Mouse (Mus musculus): ENCODE results near the gene Dner. TPM values are rescaled to one million over a fixed set of nuclear protein-coding genes. Genes with fewer than 3 reads are reported as not detected.

The Dner gene
- polyA plus RNA-seq, 1 experiment from 2014 or later: 0.99 TPM

DNA sequence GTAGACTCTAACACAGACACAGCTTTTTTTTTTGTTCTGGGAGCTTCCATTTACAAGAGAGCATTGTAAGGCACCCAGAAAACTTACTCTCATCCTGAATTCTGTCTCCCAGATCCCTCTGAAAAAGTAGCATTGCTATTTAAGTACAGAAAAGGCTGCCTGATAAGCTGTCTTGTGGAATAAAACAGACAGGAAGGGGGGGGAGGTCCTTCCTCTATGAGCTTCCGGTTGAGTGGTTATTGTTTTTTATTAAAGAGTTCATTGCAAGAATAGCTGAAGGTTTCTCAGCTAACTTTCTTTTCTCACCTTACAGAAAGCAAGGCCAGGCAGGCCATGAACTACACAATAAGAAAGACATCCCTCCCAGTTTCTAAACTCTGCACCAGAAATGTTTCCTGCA lies 77.9 kb downstream of the Dner start:
- H3K4me3 ChIP-seq (ENCODE audit: low read depth, low read length): no peak overlapping the region
- H3K9ac ChIP-seq (ENCODE audit: low read depth, low read length): no peak overlapping the region
- peaks cover 8% of the 10 kb centered on the region for H3K4me1 ChIP-seq (ENCODE audit: control insufficient read depth, insufficient read depth, low read length)
- ATAC-seq (replicated peaks; ENCODE audit: insufficient number of reproducible peaks, low FRiP score, low TSS enrichment): no peak
- H3K9me3 ChIP-seq (replicated peaks; ENCODE audit: control insufficient read depth, low read length): no peaks in the 10 kb centered on the region
- H3K27me3 ChIP-seq (ENCODE audit: control insufficient read depth, insufficient read depth, low read length): no peaks in the 10 kb centered on the region
- no peak overlapping the region for H3K4me2 ChIP-seq
- 58% methylated on average over 1 of the region's 1 CpGs for WGBS (ENCODE audit: insufficient replicate concordance)
- H3K27ac ChIP-seq (ENCODE audit: low read depth, low read length): no peak overlapping the region
- no peaks in the 10 kb centered on the region for H3K36me3 ChIP-seq (ENCODE audit: control insufficient read depth, insufficient read depth, low read length)

- Histone ChIP-seq H3K9ac (ENCODE audit: low read depth, low read length) (no peak overlapping the region), H3K4me3 (ENCODE audit: low read depth, low read length) (no peak overlapping the region), H3K9me3 (replicated peaks; ENCODE audit: control insufficient read depth, low read length) (no peaks in the 10 kb centered on the region), H3K27ac (ENCODE audit: low read depth, low read length) (no peak overlapping the region), H3K36me3 (ENCODE audit: control insufficient read depth, insufficient read depth, low read length) (no peaks in the 10 kb centered on the region), H3K27me3 (ENCODE audit: control insufficient read depth, insufficient read depth, low read length) (no peaks in the 10 kb centered on the region), H3K4me1 (ENCODE audit: control insufficient read depth, insufficient read depth, low read length) (peaks cover 6% of the 10 kb centered on the region), H3K4me2 (no peak overlapping the region)
- no peak for ATAC-seq (replicated peaks; ENCODE audit: insufficient number of reproducible peaks, low FRiP score, low TSS enrichment)
Observed at GRCm38 (mm10) chr1:84616133-84616532, 79.9 kb downstream of the Dner start.

- Histone ChIP-seq H3K27me3 (ENCODE audit: control insufficient read depth, insufficient read depth, low read length) (no peaks in the 10 kb centered on the region), H3K27ac (ENCODE audit: low read depth, low read length) (no peak overlapping the region), H3K36me3 (ENCODE audit: control insufficient read depth, insufficient read depth, low read length) (no peaks in the 10 kb centered on the region), H3K4me3 (ENCODE audit: low read depth, low read length) (no peak overlapping the region), H3K4me1 (ENCODE audit: control insufficient read depth, insufficient read depth, low read length) (peaks cover 6% of the 10 kb centered on the region), H3K9me3 (replicated peaks; ENCODE audit: control insufficient read depth, low read length) (no peaks in the 10 kb centered on the region), H3K4me2 (no peak overlapping the region), H3K9ac (ENCODE audit: low read depth, low read length) (no peak overlapping the region)
- WGBS (ENCODE audit: insufficient replicate concordance): 49% methylated on average over 7 of the region's 7 CpGs
- no peak for ATAC-seq (replicated peaks; ENCODE audit: insufficient number of reproducible peaks, low FRiP score, low TSS enrichment)
Observed at GRCm38 (mm10) chr1:84614596-84614995, 81.4 kb downstream of the Dner start.

DNA sequence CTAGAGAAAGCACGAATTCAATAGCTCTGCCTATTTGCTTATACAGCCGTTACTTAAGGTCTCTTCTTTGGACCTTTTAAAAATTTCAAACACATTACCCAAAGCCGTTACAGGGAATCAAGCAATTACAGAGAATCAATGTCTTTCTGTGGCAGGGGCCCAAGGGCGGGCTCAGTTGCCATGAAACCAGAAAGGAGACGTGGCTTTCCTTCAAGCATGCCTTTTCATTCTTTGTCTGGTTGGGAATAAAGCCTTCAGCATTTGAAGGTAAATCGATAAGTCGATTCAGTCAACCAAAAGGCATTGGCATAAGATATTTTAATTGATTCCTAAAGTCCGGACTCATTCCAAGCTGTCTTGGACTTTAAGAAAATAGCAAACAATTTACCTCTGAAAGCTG lies 82.9 kb downstream of the Dner start:
- WGBS (ENCODE audit: insufficient replicate concordance): 85% methylated on average over 8 of the region's 8 CpGs
- Histone ChIP-seq H3K9ac (ENCODE audit: low read depth, low read length) (no peak overlapping the region), H3K4me2 (no peak overlapping the region), H3K36me3 (ENCODE audit: control insufficient read depth, insufficient read depth, low read length) (no peaks in the 10 kb centered on the region), H3K4me3 (ENCODE audit: low read depth, low read length) (no peak overlapping the region), H3K4me1 (ENCODE audit: control insufficient read depth, insufficient read depth, low read length) (peaks cover 6% of the 10 kb centered on the region), H3K9me3 (replicated peaks; ENCODE audit: control insufficient read depth, low read length) (no peaks in the 10 kb centered on the region; the same call in 1 of the 2 replicates), H3K27ac (ENCODE audit: low read depth, low read length) (no peak overlapping the region), H3K27me3 (ENCODE audit: control insufficient read depth, insufficient read depth, low read length) (no peaks in the 10 kb centered on the region)
- ATAC-seq (replicated peaks; ENCODE audit: insufficient number of reproducible peaks, low FRiP score, low TSS enrichment): no peak

- WGBS (ENCODE audit: insufficient replicate concordance): 92% methylated on average over 3 of the region's 3 CpGs
- Histone ChIP-seq H3K4me2 (no peak overlapping the region), H3K27me3 (ENCODE audit: control insufficient read depth, insufficient read depth, low read length) (no peaks in the 10 kb centered on the region), H3K27ac (ENCODE audit: low read depth, low read length) (no peak overlapping the region), H3K4me3 (ENCODE audit: low read depth, low read length) (no peak overlapping the region), H3K36me3 (ENCODE audit: control insufficient read depth, insufficient read depth, low read length) (no peaks in the 10 kb centered on the region), H3K9me3 (replicated peaks; ENCODE audit: control insufficient read depth, low read length) (no peaks in the 10 kb centered on the region; the same call in 1 of the 2 replicates), H3K4me1 (ENCODE audit: control insufficient read depth, insufficient read depth, low read length) (peaks cover 6% of the 10 kb centered on the region), H3K9ac (ENCODE audit: low read depth, low read length) (no peak overlapping the region)
- no peak for ATAC-seq (replicated peaks; ENCODE audit: insufficient number of reproducible peaks, low FRiP score, low TSS enrichment)
Observed at GRCm38 (mm10) chr1:84611331-84611730, 84.7 kb downstream of the Dner start.

DNA sequence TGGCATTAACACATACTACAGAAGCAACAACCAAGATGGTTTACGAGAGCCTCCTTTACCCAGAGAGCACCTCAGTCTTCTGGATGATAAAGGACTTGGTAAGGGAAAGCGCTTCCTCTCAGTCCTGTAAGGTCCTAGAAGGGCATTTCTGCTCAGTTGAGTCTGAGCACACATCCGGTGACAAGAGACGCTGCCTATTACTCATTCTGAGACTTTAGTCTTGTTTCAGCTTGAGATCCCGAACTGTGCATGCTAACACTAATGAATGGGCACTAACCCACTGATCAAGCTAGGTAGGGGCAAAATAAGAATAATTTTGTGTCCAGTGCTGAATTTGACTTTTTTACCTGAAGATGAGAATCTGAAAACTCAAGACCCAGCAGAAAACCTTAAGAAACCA lies 97.0 kb downstream of the Dner start:
- Histone ChIP-seq H3K27me3 (ENCODE audit: control insufficient read depth, insufficient read depth, low read length) (no peaks in the 10 kb centered on the region), H3K4me2 (no peak overlapping the region), H3K9ac (ENCODE audit: low read depth, low read length) (no peak overlapping the region), H3K4me1 (ENCODE audit: control insufficient read depth, insufficient read depth, low read length) (no peaks in the 10 kb centered on the region), H3K36me3 (ENCODE audit: control insufficient read depth, insufficient read depth, low read length) (no peaks in the 10 kb centered on the region), H3K4me3 (ENCODE audit: low read depth, low read length) (no peak overlapping the region), H3K27ac (ENCODE audit: low read depth, low read length) (no peak overlapping the region), H3K9me3 (replicated peaks; ENCODE audit: control insufficient read depth, low read length) (no peaks in the 10 kb centered on the region)
- ATAC-seq (replicated peaks; ENCODE audit: insufficient number of reproducible peaks, low FRiP score, low TSS enrichment): no peak
- WGBS (ENCODE audit: insufficient replicate concordance): 84% methylated on average over 5 of the region's 5 CpGs

- Histone ChIP-seq H3K27ac (ENCODE audit: low read depth, low read length) (no peak overlapping the region), H3K9me3 (replicated peaks; ENCODE audit: control insufficient read depth, low read length) (no peaks in the 10 kb centered on the region), H3K36me3 (ENCODE audit: control insufficient read depth, insufficient read depth, low read length) (no peaks in the 10 kb centered on the region), H3K27me3 (ENCODE audit: control insufficient read depth, insufficient read depth, low read length) (no peaks in the 10 kb centered on the region), H3K4me3 (ENCODE audit: low read depth, low read length) (no peak overlapping the region), H3K9ac (ENCODE audit: low read depth, low read length) (no peak overlapping the region), H3K4me1 (ENCODE audit: control insufficient read depth, insufficient read depth, low read length) (no peaks in the 10 kb centered on the region), H3K4me2 (no peak overlapping the region)
- 62% methylated on average over 3 of the region's 3 CpGs for WGBS (ENCODE audit: insufficient replicate concordance)
- ATAC-seq (replicated peaks; ENCODE audit: insufficient number of reproducible peaks, low FRiP score, low TSS enrichment): no peak
Observed at GRCm38 (mm10) chr1:84596023-84596422, 100.0 kb downstream of the Dner start.

DNA sequence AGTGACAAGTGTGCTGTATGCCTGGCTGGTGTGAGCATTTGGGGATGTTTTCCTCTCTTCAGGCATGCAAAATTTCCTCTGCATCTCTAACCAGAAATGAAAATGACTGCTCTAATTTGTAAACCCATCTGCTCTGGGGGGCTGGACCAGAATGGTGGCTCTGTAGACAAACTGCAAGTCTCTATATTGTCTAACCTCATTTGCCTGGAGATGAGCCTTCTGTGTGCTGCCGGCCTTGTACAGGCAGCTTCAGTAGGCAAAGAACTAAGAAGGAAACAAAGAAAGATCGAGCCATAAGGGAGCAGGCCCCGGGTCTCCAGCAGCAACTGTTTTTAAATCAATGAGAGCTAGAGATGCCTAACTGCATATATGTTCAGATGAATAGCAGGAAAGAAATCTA lies 103.6 kb downstream of the Dner start:
- H3K27me3 ChIP-seq (ENCODE audit: control insufficient read depth, insufficient read depth, low read length): no peaks in the 10 kb centered on the region
- H3K4me1 ChIP-seq (ENCODE audit: control insufficient read depth, insufficient read depth, low read length): no peaks in the 10 kb centered on the region
- H3K27ac ChIP-seq (ENCODE audit: low read depth, low read length): no peak overlapping the region
- WGBS (ENCODE audit: insufficient replicate concordance): 76% methylated on average over 3 of the region's 3 CpGs
- no peak overlapping the region for H3K4me2 ChIP-seq
- no peaks in the 10 kb centered on the region for H3K9me3 ChIP-seq (replicated peaks; ENCODE audit: control insufficient read depth, low read length)
- no peak overlapping the region for H3K4me3 ChIP-seq (ENCODE audit: low read depth, low read length)
- H3K36me3 ChIP-seq (ENCODE audit: control insufficient read depth, insufficient read depth, low read length): no peaks in the 10 kb centered on the region
- ATAC-seq (replicated peaks; ENCODE audit: insufficient number of reproducible peaks, low FRiP score, low TSS enrichment): no peak
- H3K9ac ChIP-seq (ENCODE audit: low read depth, low read length): no peak overlapping the region

DNA sequence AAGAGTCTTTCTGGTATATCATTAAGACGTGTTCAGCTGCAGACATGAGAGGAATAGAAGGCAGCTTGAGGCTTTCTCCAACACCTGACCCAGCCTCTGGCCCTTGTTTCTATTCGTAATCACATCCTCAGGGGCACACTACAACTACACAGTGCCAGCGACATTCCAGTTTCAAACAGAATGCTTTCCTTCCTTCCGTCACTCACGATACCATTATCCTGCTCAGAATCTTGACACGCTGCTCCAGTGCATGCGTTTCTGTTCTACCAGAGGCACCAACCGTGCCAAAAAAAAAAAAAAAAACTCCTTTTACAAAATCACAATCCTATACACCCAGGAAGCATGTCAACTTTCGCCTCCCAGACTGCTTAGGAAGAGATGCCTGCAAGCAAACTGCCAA lies 105.5 kb downstream of the Dner start:
- Histone ChIP-seq H3K9me3 (replicated peaks; ENCODE audit: control insufficient read depth, low read length) (no peaks in the 10 kb centered on the region), H3K36me3 (ENCODE audit: control insufficient read depth, insufficient read depth, low read length) (no peaks in the 10 kb centered on the region), H3K4me1 (ENCODE audit: control insufficient read depth, insufficient read depth, low read length) (no peaks in the 10 kb centered on the region), H3K9ac (ENCODE audit: low read depth, low read length) (no peak overlapping the region), H3K4me3 (ENCODE audit: low read depth, low read length) (no peak overlapping the region), H3K4me2 (no peak overlapping the region), H3K27ac (ENCODE audit: low read depth, low read length) (no peak overlapping the region), H3K27me3 (ENCODE audit: control insufficient read depth, insufficient read depth, low read length) (no peaks in the 10 kb centered on the region)
- 65% methylated on average over 9 of the region's 9 CpGs for WGBS (ENCODE audit: insufficient replicate concordance)
- ATAC-seq (replicated peaks; ENCODE audit: insufficient number of reproducible peaks, low FRiP score, low TSS enrichment): no peak

All from heart, embryonic 11.5 days (tissue).